Mouse (Mus musculus) heart, adult 2 months (tissue): Measurements from ENCODE around the gene Klk1. TPM values are rescaled to one million over a fixed set of nuclear protein-coding genes. Genes with fewer than 3 reads are reported as not detected.
"Not testable (repeated sequence)": the region's sequence is repeated elsewhere in the genome, so short reads cannot be mapped to it uniquely, and the experiment has no call there.

Experiments used
- DNase-seq, 2 experiments: peaks; one replicate each; pipeline ENCODE4 v3.0.0; 2021
- H3K27ac ChIP-seq: fragments of 200-600 bp; 2 replicates; pipeline ENCODE4 v1.8.1; 2022
- H3K27me3 ChIP-seq: fragments of 200-500 bp; 2 replicates; pipeline ENCODE4 v1.6.1; 2012; ENCODE audit warnings: mild to moderate bottlenecking, low read length, inconsistent platforms, mixed read lengths; ENCODE audit not compliant: control insufficient read depth, insufficient read depth
- H3K36me3 ChIP-seq: fragments of 200-500 bp; 2 replicates; pipeline ENCODE4 v1.6.1; 2012; ENCODE audit warnings: low read length, inconsistent platforms; ENCODE audit not compliant: control insufficient read depth, insufficient read depth
- H3K4me1 ChIP-seq: fragments of 200-500 bp; 2 replicates; pipeline ENCODE4 v1.6.1; 2011; ENCODE audit warnings: low read length; ENCODE audit not compliant: control insufficient read depth, insufficient read depth
- H3K4me3 ChIP-seq: fragments of 200-600 bp; 2 replicates; pipeline ENCODE4 v1.8.1; 2022
- H3K79me2 ChIP-seq: fragments of 200-500 bp; replicated peaks from 2 replicates; pipeline ENCODE4 v1.6.1; 2012; ENCODE audit warnings: mild to moderate bottlenecking, inconsistent platforms, low read length, moderate library complexity, mixed read lengths; ENCODE audit not compliant: control insufficient read depth, insufficient read depth
- H3K9ac ChIP-seq: fragments of 200-500 bp; 2 replicates; pipeline ENCODE4 v1.6.1; 2012; ENCODE audit warnings: low read depth, mild to moderate bottlenecking, control low read depth, inconsistent platforms, low read length, mixed read lengths
- CTCF ChIP-seq: fragments of 200-600 bp; IDR thresholded peaks from 2 replicates; pipeline ENCODE4 v1.8.1; 2022; ENCODE audit warnings: antibody characterized with exemption, mild to moderate bottlenecking, moderate library complexity
- EP300 ChIP-seq: fragments of 200-500 bp; IDR thresholded peaks from 2 replicates; pipeline ENCODE4 v1.6.1; 2011; ENCODE audit warnings: low read depth, low read length, control low read depth; ENCODE audit not compliant: insufficient read depth
- POLR2A ChIP-seq: fragments of 200-500 bp; IDR thresholded peaks from 2 replicates; pipeline ENCODE4 v1.6.1; 2011; ENCODE audit warnings: mild to moderate bottlenecking, low read depth, low read length, control low read depth; ENCODE audit not compliant: insufficient read depth
- WGBS: fragments of 180-500 bp; shearing (Covaris S2); methylation state at CpG from one replicate; pipeline ENCODE4 v1.1.7; 2018; 5-methylcytosine and 5-hydroxymethylcytosine counted together
- intact Hi-C: fragments of 180-260 bp; cut with DNase I; formaldehyde crosslinking; loops from one replicate; pipeline ENCODE4 v1.15.1; 2025
- long read RNA-seq: library from polyadenylated mRNA; stranded (forward); transcript quantifications from one replicate; pipeline ENCODE4 v2.0.0, GENCODE M21; 2021
- polyA plus RNA-seq: library from polyadenylated mRNA; depleted of rRNA; stranded (reverse); fragments of >200 nt; gene quantifications from 2 replicates; pipeline ENCODE4 v1.2.3, GENCODE M21; 2012; rRNA removed
- total RNA-seq, 2 experiments: library from RNA; stranded (reverse); gene quantifications; 2 replicates each; pipeline ENCODE4 v1.2.3; 2021

Klk1 gene
- not detected for total RNA-seq
- 0.38 and 0.62 TPM in 2 replicates for polyA plus RNA-seq
- long read RNA-seq: 0 reads

DNA sequence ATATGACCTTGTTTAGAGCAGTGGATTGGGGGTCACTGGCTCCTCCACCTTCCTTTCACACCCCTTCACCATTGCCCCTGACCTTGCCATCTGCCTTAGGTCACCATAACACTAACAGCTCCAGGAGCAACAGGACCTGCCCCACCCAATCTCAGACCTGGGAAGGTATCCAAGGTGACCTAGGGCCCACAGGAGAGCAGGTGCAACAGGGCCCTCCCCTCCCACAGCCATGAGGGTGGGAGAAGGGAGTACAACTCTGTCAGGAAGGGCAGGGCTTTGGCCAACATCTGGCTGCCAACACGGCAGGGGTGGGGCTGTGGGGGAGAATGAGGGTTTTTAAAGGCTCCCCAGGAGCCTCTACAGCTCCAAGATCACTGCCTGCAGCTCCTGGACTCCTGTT is at the start of gene Klk1:
Klk1 (plus strand) TSS at position 285 of the 400 bp plus-strand sequence.
- TF ChIP-seq CTCF (no peak), EP300 (no peak), POLR2A (no peak)
- no peaks in the 10 kb centered on the region for H3K27me3 ChIP-seq
- 27% methylated on average over 1 of the region's 1 CpGs for WGBS
- no peaks in the 10 kb centered on the region for H3K36me3 ChIP-seq
- no peak within 1 kb of the TSS for H3K4me3 ChIP-seq
- no peak for DNase-seq
- no peaks in the 10 kb centered on the region for H3K4me1 ChIP-seq
- H3K9ac ChIP-seq: no peak within 1 kb of the TSS
- no peaks in the 10 kb centered on the region for H3K79me2 ChIP-seq
- H3K27ac ChIP-seq: no peak within 1 kb of the TSS
- intact Hi-C loops: no loop called here

DNA sequence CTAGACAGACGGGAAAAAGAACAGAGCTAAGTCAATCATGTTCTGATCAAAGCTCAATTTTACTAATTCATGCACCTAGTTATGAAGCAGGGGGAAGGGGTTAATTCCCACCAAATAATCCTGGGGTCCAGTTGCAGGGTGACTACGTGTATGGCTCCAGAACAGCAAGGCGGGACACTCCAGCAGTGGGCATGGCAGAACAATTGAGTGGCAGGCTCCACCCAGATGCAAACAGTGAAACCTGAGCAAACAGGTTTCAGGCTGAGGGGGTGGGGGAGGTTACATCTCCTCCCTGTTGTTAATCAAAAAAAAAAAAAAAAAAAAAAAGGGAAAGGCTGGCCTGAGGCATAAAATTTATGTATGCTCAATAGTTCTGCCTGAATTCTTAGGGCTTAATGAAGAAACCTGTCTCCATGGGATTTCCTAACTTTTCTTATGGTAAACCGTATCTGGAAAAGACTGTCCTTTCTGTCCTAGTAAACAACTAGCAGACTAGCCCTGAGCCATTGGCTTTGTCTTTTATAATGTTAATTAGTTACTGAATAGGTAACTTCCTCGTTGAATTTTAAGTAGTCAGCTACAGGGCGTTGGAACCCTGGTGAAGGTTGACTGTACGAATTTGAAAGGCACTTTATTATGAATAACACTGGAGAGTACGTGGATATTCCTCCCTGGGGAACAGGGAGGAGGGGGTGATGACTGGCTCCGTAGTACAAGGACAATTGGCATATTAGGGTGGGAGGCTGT is 45.7 kb upstream of the Klk1 start:
- WGBS: 72% methylated on average over 9 of the region's 9 CpGs
- no peaks in the 10 kb centered on the region for H3K4me1 ChIP-seq
- intact Hi-C loops: no loop called here
- H3K27ac ChIP-seq: no peak overlapping the region
- no peaks in the 10 kb centered on the region for H3K79me2 ChIP-seq
- H3K27me3 ChIP-seq: no peaks in the 10 kb centered on the region
- H3K9ac ChIP-seq: no peak overlapping the region
- TF ChIP-seq POLR2A: no peak
- TF ChIP-seq CTCF: no peak
- no peak for TF ChIP-seq EP300
- H3K36me3 ChIP-seq: no peaks in the 10 kb centered on the region
- no peak for DNase-seq
- H3K4me3 ChIP-seq: no peak overlapping the region

DNA sequence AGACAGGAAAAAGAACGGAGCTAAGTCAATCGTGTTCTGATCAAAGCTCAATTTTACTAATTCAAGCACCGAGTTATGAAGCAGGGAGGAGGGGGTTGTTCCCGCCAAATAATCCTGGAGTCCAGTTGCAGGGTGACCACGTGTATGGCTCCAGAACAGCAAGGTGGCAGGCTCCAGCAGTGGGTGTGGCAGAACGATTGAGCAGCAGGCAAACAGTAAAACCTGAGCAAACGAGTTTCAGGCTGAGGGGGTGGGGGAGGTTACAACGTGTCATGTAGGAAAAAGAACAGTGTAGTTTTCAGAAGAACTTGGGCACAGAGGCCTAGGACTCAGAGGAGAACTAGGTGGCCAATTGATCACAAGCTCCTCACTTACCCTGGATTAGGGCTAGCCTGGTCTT is 38.6 kb upstream of the Klk1 start:
- intact Hi-C loops, H3K36me3 ChIP-seq, H3K4me3 ChIP-seq, H3K9ac ChIP-seq, H3K27ac ChIP-seq, H3K79me2 ChIP-seq, DNase-seq, H3K27me3 ChIP-seq, H3K4me1 ChIP-seq: not testable (repeated sequence)
- 60% methylated on average over 8 of the region's 8 CpGs for WGBS

DNA sequence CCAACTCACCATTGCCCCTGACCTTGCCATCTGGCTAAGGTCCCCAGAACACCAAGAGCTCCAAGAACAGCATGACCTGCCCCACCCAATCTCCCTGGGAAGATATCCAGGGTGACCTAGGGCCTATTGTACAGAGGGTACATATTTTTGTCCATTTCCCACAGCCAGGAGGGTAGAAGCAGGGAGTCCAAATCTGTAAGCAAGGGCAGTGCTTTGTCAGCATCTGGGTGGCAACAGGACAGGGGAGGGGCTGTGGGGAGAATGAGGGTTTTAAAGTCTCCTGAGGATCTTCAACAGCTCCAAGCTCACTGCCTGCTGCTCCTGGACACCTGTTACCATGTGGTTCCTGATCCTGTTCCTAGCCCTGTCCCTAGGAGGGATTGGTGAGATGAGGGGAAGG is 37.2 kb upstream of the Klk1 start, which contains the start of gene Klk1b24:
Klk1b24 (plus strand) TSS at position 301 of the 400 bp plus-strand sequence.
- H3K79me2 ChIP-seq, H3K27ac ChIP-seq, DNase-seq, H3K4me3 ChIP-seq, intact Hi-C loops, H3K9ac ChIP-seq, H3K4me1 ChIP-seq, H3K27me3 ChIP-seq, H3K36me3 ChIP-seq: not testable (repeated sequence)

DNA sequence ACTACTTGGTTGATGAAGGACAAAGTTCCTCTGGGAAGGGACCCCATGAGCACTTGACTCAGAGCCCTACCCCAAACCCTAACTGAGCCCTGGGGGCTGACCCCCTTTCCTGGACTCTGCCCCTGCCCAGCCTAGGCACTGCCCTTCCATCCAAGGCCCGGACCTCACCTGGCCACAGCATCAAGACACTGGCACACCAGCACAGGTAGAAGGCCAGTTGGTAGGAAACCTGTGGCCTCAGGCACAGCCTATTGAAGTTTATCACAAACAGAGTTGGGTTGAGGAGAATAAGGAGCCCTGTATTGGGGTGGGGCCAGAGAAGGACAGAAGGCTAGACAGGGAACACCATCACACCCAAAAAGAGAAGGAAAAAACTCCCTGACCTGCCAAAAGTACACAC is 31.7 kb upstream of the Klk1 start:
- H3K4me1 ChIP-seq, intact Hi-C loops, H3K4me3 ChIP-seq, H3K9ac ChIP-seq, H3K27me3 ChIP-seq, H3K36me3 ChIP-seq, H3K27ac ChIP-seq, DNase-seq, H3K79me2 ChIP-seq: not testable (repeated sequence)
- WGBS: 68% methylated on average over 1 of the region's 1 CpGs

DNA sequence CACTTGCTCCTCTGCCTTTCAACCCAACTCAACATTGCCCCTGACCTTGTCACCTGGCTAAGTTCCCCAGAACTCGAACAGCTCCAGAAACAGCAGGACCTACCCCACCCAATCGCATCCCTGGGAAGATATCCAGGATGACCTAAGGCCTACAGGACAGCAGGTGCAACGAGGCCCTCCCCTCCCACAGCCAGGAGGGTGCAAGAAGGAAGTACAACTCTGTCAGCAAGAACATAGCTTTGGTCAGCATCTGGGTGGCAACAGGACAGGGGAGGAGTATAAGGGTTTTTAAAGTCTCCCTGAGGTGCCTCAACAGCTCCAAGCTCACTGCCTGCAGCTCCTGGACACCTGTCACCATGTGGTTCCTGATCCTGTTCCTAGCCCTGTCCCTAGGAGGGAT is 27.3 kb upstream of the Klk1 start, which contains the start of gene Klk1b3:
Klk1b3 (plus strand) TSS at position 301 of the 400 bp plus-strand sequence.
- no peaks in the 10 kb centered on the region for H3K4me1 ChIP-seq
- WGBS: 50% methylated on average over 3 of the region's 3 CpGs
- H3K4me3 ChIP-seq: no peak within 1 kb of the TSS
- DNase-seq: no peak
- no peaks in the 10 kb centered on the region for H3K36me3 ChIP-seq
- TF ChIP-seq POLR2A: no peak
- no peak for TF ChIP-seq CTCF
- no peak for TF ChIP-seq EP300
- H3K27me3 ChIP-seq: no peaks in the 10 kb centered on the region
- H3K9ac ChIP-seq: no peak within 1 kb of the TSS
- H3K27ac ChIP-seq: no peak within 1 kb of the TSS
- intact Hi-C loops: no loop called here
- no peaks in the 10 kb centered on the region for H3K79me2 ChIP-seq

DNA sequence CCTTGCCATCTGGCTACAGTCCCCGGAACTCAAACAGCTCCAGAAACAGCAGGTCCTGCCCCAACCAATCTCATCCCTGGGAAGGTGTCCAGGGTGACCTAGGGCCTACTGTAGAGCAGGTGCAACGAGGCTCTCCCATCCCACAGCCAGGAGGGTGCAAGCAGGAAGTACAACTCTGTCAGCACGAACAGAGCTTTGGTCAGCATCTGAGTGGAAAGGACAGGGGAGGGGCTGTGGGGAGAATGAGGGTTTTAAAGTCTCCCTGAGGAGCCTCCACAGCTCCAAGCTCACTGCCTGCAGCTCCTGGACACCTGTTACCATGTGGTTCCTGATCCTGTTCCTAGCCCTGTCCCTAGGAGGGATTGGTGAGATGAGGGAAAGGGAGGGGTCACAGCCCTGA is 18.0 kb upstream of the Klk1 start, which contains the start of gene Klk1b4:
Klk1b4 (plus strand) TSS at position 301 of the 400 bp plus-strand sequence.
- WGBS: 40% methylated on average over 3 of the region's 3 CpGs
- intact Hi-C loops, H3K9ac ChIP-seq, H3K4me1 ChIP-seq, H3K36me3 ChIP-seq, H3K4me3 ChIP-seq, DNase-seq, H3K27ac ChIP-seq, H3K79me2 ChIP-seq, H3K27me3 ChIP-seq: not testable (repeated sequence)
